Mouse (Mus musculus): ENCODE measurements around the gene Zic5. TPM values are rescaled to one million over a fixed set of nuclear protein-coding genes. Genes with fewer than 3 reads are reported as not detected.

Gene Zic5
- total RNA-seq, 2 experiments from 2014 or later = not detected

DNA sequence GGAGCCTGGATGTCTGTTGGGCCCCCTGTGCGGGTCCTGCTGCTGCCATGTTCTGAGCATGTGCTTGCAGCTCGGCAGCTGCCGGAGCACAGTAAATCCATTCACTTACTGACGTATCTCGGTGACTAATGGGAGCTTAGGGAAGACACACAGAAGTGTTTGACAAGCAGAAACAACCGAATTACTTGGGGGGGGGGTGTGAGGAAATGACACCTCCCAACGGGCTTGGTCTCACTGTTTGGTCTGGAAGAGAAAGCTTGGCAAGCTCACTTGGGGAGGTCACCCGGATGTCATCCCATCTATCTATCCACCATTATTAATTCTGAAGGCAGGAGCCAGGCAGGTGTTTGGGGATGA, 38.3 kb downstream of the Zic5 start:
- DNase-seq = no peak

DNA sequence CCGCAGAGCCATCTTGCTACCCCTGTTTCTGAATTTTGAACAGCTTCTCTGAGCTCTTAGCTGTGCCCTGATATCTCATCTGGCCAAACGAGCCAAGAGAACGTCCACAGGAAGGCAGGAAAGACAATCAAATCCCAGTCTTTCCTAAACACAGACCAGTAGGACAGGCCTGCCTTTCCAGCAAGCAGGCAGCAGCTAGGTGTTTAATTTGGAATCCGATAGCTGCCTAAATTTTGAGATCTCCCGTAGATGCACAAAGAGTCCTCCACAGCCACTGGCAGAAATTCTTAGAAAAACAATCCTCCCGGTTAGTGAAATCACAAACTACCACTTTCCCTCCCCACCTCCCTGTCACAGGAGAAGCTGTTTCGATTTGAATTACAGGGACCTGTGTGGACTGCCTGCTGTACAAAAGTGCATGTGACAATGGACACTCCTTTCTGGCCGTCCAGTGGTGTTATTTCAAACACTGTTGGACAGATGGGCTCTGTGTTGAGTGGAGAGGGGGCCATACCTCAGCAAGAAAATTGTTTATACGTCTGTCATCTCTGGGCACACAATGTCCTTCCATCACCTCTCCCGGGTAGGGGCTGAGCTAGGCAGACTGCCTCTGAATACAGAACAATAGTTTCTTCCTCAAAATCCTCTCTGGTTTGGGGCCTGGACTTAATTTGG, 38.8 kb downstream of the Zic5 start:
- no peak for DNase-seq

DNA sequence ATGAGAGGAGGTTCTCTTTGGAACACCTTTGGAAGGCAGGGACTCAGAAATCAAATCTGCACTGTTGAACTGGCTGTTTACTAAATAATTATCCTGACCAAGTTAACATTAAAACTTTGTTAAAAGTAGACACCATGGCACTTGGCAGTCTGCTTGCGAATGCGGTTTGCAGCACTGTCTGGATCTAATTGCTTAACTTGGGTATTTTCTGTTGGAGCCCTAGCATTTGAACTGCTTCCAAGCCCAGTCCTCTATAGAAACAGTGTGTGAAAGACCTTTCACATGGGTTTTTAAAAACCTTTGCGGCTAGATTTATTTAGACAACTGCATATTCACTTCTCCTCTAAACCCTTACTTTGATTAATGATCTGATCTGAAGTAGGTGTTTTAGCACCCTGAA, 41.0 kb downstream of the Zic5 start:
- no peak for DNase-seq

GRCm38 (mm10) chr14:122416166-122416771, 49.2 kb downstream of the Zic5 start:
- DNase-seq = no peak

- DNase-seq = no peak
These were observed 50.7 kb downstream of the Zic5 start for GRCm38 (mm10) chr14:122414786-122415185.

DNA sequence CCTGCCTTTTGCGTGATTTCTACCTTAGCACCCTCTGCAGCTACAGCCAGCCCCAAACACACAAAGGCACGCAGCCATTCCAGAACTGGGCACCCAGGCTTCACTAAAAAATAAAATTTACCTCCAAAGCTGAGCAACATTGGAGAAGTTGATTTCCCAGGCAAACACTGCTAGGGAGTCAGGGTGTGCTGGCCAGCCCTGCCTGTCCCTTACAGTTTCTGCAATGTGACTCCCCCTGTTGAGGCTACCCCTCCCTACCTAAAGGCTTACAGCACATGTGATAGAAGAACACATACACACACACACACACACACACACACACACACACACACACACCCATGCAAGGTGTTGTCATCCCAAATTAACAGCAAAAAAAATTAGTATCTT, 51.9 kb downstream of the Zic5 start:
- no peak for DNase-seq

DNA sequence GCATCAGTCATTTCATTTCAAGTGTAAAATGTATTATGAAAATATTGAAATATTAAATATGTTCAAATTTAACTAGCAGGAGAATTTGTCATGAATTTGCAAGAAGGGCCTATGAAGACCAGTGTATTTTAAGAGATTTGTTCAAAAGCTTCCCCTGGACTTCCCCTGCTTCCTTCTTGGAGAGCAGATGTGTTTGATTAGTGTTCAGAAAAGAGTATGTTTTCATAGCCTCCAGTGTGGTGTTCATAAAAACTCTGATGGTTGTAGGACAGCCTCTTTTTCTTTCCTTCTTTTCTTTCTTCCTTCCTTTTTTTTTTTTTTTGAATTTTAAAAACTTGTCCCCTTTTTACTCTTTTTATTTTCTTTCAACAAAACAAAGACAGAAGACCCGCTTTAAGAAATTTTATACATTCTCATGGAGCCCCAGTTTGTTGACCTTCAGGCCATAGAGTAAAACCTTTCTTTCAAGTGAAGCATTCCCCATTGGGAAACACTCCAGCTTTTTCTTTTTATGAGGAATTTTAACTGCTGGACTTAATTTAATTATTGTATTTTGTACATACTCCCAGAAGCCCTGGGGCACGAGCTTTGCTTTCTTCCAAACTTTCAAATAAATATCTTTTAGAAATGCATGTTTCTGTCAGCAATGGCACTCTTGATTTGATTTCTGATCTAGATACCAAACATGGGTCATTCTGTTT, 52.5 kb downstream of the Zic5 start:
- DNase-seq = no peak

Other genes with a start within 250 kb of the Zic5 start
- not detected for gene Gm5089, start 14.6 kb downstream of the Zic5 start, total RNA-seq (2021)
- not detected for gene Zic2, start 9.8 kb upstream of the Zic5 start, total RNA-seq (2021)
- not detected for gene Gm10837, start 24.9 kb upstream of the Zic5 start, total RNA-seq (2021)
- 10 to 100 TPM; 39.0 to 45.6 TPM for gene Pcca, start 68.6 kb upstream of the Zic5 start, total RNA-seq (2021)

Data from gastrocnemius, postnatal 25 days (tissue).